Mouse (Mus musculus): Measurements from ENCODE around the gene Gpr61.
A peak's percentile ranks its signal among the peaks of the same experiment; 100 is the strongest.

Gpr61 gene

GRCm38 (mm10) chr3:108178756-108179715, 24.4 kb upstream of the Gpr61 start:
- no peak for DNase-seq (ENCODE audit: low spot score in 2 of 2)

DNA sequence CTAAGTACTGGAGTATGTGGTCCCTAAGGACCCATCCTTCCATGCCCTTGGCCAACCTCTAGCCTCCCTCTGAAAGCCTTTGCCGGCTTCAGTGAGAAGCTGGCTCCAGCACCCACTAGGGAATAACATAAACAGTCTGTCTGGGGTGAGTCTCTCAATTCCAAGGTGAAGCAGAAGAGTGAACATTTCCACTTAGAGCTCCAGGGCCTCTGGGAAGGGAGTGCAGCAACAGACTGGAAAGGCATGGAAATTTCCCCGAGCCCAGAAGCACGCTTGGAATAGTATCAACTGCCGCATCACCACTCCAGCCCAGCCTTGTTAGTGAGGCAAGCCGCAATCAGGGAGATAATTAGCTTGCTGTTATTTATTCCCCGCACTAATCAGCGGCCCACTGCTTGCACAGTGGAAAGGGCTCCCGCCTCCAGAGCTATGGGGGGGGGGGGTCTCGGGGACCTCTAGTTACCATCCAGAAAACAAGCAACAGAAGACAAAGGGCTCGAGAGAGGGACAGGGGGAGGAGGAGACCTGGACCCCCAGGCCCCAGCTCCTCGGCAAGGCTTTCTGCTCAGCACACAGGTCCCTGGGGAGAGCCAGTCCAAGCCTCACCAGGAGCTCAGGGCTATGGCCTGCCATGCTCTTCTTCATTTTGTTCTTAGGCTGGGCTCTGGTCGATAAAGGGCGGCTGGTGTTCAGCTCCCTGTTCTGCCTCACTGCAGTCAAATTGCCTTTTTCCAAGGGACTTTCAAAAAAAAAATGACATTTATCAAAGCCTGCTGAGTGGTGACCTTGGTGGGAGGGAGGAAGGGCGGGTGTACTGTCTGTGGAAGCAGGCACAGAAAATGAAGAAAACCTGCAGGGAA, 20.2 kb upstream of the Gpr61 start:
- DNase-seq (ENCODE audit: low spot score in 2 of 2) = peak in 1 of 2 experiments; percentile 51

DNA sequence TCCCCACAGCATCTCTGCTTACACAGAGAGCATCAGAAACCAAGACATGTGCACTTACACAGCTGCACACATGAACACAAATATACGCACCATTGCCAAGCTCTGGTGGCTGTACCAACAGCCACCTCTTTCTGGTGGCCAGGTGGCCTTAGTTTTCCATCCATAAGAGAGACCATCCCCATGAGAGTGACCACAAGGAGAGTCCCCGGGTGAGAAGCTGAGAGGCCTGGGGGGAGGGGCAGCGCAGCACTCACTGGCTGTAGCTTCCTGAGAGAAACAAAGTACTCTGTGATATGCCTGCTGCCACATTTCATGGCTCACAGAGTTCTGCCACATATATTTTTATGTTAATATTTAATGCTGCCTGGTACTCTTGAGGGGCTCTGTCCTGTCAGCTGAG, 14.5 kb upstream of the Gpr61 start:
- DNase-seq (ENCODE audit: low spot score in 2 of 2) = no peak

DNA sequence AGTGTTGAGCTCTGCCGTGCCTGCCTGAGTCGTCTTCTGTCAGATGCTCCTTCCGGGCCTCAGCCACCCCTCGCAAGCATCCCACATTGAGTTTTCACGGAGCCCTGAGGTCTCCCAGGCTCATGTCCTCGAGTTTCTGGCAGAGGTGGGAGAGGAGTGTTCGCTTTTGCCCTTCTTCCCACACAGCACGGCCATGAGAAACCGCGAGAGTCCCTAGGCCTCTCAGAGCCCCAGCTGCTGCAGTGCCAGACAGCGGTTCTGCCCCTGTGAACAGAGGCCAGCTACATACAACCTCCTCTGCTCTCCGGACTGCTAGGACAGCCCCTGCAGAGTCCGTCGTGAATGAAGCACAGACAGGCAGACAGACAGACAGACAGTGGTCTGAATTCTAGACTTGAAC, 12.8 kb upstream of the Gpr61 start:
- DNase-seq (ENCODE audit: low spot score in 2 of 2) = no peak

GRCm38 (mm10) chr3:108166486-108167211, 12.0 kb upstream of the Gpr61 start:
- peak; percentile 37 to 68 for DNase-seq (ENCODE audit: low spot score in 2 of 2)

- DNase-seq (ENCODE audit: low spot score in 2 of 2) = no peak
Measured at GRCm38 (mm10) chr3:108165532-108166315, 11.0 kb upstream of the Gpr61 start.

DNA sequence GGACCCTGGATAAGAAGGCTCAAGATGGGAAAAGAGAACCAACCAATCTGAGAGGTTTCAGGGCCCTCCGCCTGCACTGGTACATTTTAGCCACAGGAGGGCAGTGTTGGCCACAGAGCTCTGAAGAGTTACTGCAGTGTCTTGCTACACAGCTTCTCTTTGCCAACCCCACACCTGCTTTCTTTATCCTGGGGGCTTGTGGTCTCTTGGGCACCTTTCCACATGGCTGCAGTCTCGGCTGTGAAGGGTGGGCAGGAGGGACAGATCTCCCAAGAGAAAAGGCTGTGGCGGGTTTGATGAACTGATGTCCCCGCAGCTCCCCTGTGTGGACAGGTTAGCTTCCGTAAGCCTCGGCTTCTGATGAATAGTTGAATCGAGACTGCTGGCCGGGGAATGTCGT, 10.1 kb upstream of the Gpr61 start:
- DNase-seq (ENCODE audit: low spot score in 2 of 2) = peak; percentile 79 to 90

DNA sequence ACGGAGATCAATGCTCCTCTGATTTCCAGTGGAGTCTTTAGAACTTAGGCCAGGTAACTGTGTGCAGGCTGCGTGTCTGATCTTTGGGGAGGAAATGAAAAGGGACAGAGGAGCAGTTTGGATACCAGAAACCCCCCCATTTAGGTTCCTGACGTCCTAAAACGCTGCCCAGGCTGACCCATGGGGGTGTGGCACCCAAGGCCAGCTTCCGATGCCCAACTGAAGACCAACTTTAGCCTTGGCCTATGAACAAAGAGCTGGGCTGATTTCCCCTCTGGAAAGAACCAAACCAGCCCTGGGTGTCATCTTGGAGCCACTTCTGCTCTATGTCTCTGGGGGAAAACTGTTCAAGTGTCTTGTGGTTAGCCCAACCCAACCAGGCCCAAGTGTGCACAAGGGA, 9.4 kb upstream of the Gpr61 start:
- no peak for DNase-seq (ENCODE audit: low spot score in 2 of 2)

GRCm38 (mm10) chr3:108158383-108159037, 3.8 kb upstream of the Gpr61 start:
- DNase-seq (ENCODE audit: low spot score in 2 of 2) = peak; percentile 60 to 70

GRCm38 (mm10) chr3:108152290-108152689, 2.4 kb downstream of the Gpr61 start:
- no peak for DNase-seq (ENCODE audit: low spot score in 2 of 2)

- peak; percentile 79 to 92 for DNase-seq (ENCODE audit: low spot score in 2 of 2)
Measured at GRCm38 (mm10) chr3:108147386-108148235, 7.1 kb downstream of the Gpr61 start.

GRCm38 (mm10) chr3:108146671-108147070, 8.0 kb downstream of the Gpr61 start:
- no peak for DNase-seq (ENCODE audit: low spot score in 2 of 2)

- DNase-seq (ENCODE audit: low spot score in 2 of 2) = peak; percentile 82 to 85
Measured at GRCm38 (mm10) chr3:108145534-108146445, 8.9 kb downstream of the Gpr61 start, which contains the start of gene Gnai3. Gene Gnai3, minus strand, starts transcription at chr3:108146146.

DNA sequence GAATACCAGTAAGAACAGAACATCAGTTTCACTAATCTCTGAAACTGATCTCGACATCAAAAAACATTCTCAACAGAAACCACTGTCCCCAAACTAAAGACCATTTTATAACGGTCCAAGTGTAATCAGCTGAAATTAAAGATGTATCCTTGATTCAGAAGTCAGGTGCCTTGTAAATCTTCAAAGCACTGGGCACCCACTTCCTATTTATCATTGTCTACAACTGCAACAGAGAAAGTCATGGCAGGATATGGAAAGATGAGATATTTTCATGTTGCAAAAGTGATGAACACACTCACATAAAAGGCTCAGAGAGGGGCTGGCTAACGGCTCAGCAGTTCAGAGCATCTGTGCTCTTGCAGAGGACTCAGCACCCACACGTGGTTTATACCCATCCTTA, 13.9 kb downstream of the Gpr61 start:
- no peak for DNase-seq (ENCODE audit: low spot score in 2 of 2)

DNA sequence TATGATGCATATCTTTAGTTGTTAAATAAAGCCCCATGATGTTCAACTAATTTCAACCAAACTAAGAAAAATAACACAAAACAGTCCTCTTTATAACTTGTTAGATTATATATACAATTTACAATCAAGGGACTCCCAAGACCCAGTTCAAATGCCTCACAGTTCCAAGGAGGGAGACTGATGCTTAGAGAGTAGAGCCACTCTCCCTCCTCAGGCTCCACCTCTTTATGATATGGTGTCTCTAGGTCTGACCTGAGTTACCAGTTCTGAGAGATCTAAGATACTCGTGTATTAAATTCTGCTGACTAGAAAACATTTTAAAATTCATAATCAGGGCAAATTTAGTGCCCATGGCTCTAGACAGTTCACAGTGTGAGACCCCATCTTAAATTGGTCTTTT, 15.6 kb downstream of the Gpr61 start:
- DNase-seq (ENCODE audit: low spot score in 2 of 2) = no peak

- peak in 1 of 2 experiments; percentile 29 for DNase-seq (ENCODE audit: low spot score in 2 of 2)
Measured at GRCm38 (mm10) chr3:108134701-108135100, 20.0 kb downstream of the Gpr61 start.

GRCm38 (mm10) chr3:108132484-108132883, 22.2 kb downstream of the Gpr61 start:
- no peak for DNase-seq (ENCODE audit: low spot score in 2 of 2)

GRCm38 (mm10) chr3:108131821-108132220, 22.9 kb downstream of the Gpr61 start:
- DNase-seq (ENCODE audit: low spot score in 2 of 2) = no peak

Data from frontal cortex, postnatal 14 days (tissue).